Mouse (Mus musculus) CH12.LX (cell line): ENCODE data around the gene Bmp7. TPM values are rescaled to one million over a fixed set of nuclear protein-coding genes. Genes with fewer than 3 reads are reported as not detected.

Experiments
- DNase-seq: peaks from one replicate; pipeline ENCODE4 v3.0.0-alpha.2; 2013; ENCODE audit errors: extremely low read depth
- H3K27ac ChIP-seq: 2 replicates; pipeline ENCODE4 v1.5.1; 2012; ENCODE audit warnings: low read depth, mild to moderate bottlenecking, control low read depth, moderate library complexity; ENCODE audit not compliant: insufficient read depth
- H3K27me3 ChIP-seq: replicated peaks from 2 replicates; pipeline ENCODE3; 2012; ENCODE audit warnings: inconsistent platforms
- H3K36me3 ChIP-seq, 2 experiments: replicated peaks in 1 of 2; 2 replicates each; pipeline versions ENCODE3 to v1.6.1; 2012; ENCODE audit warnings: inconsistent platforms in 1 of 2, low read length in 1 of 2, mild to moderate bottlenecking in 1 of 2, mixed read lengths in 1 of 2, moderate library complexity in 1 of 2; ENCODE audit not compliant: control insufficient read depth in 1 of 2, insufficient read depth in 1 of 2
- H3K4me1 ChIP-seq, 2 experiments: 2 replicates each; pipeline ENCODE4 v1.6.1; 2012; ENCODE audit warnings: inconsistent platforms in 1 of 2, moderate library complexity in 1 of 2; ENCODE audit not compliant: insufficient read depth in 2 of 2, control insufficient read depth in 1 of 2
- H3K4me2 ChIP-seq: 2 replicates; pipeline ENCODE4 v1.6.1; 2012; ENCODE audit warnings: low read depth, mild to moderate bottlenecking, control low read depth; ENCODE audit not compliant: poor library complexity, insufficient read depth, severe bottlenecking
- H3K4me3 ChIP-seq, 3 experiments: fragments of 150-350 bp in 1 of 3; sonication (generic) in 1 of 3; replicated peaks in 1 of 3; 2 replicates each; pipeline versions ENCODE3 to v1.5.1; 2011 to 2012; ENCODE audit warnings: low read depth in 2 of 3, low read length in 2 of 3, mild to moderate bottlenecking in 2 of 3, moderate library complexity in 2 of 3, control low read depth in 1 of 3, improper control_type of control experiment in 1 of 3, inconsistent platforms in 1 of 3, mixed read lengths in 1 of 3; ENCODE audit not compliant: poor library complexity in 1 of 3
- H3K79me2 ChIP-seq: replicated peaks from 2 replicates; pipeline ENCODE4 v1.6.1; 2012; ENCODE audit warnings: mild to moderate bottlenecking, moderate library complexity; ENCODE audit not compliant: control insufficient read depth, poor library complexity, insufficient read depth, severe bottlenecking; ENCODE audit errors: extremely low read depth
- H3K9ac ChIP-seq: 2 replicates; pipeline ENCODE4 v1.6.1; 2012; ENCODE audit warnings: low read depth, mild to moderate bottlenecking, control low read depth, moderate library complexity; ENCODE audit not compliant: insufficient read depth
- H3K9me3 ChIP-seq: replicated peaks from 2 replicates; pipeline ENCODE3; 2012; ENCODE audit warnings: low read length, inconsistent platforms, mixed read lengths
- CHD1 ChIP-seq: IDR thresholded peaks from 2 replicates; pipeline ENCODE4 v1.6.1; 2012; ENCODE audit warnings: low read depth, low read length, improper control_type of control experiment, inconsistent platforms
- CTCF ChIP-seq, 2 experiments: IDR thresholded peaks in 1 of 2; conservative IDR thresholded peaks in 1 of 2; 2 replicates each; pipeline ENCODE4 v1.5.1; 2011 to 2012; ENCODE audit warnings: low read depth in 2 of 2, low read length in 2 of 2, improper control_type of control experiment in 1 of 2, inconsistent platforms in 1 of 2, mild to moderate bottlenecking in 1 of 2, moderate library complexity in 1 of 2
- ELF1 ChIP-seq: IDR thresholded peaks from 2 replicates; pipeline ENCODE4 v1.6.1; 2014; ENCODE audit warnings: low read depth, mild to moderate bottlenecking, inconsistent platforms, low read length, improper control_type of control experiment
- ETS1 ChIP-seq: conservative IDR thresholded peaks from 2 replicates; pipeline ENCODE4 v1.6.1; 2012; ENCODE audit warnings: low read depth, mild to moderate bottlenecking, inconsistent platforms, low read length, improper control_type of control experiment, moderate library complexity
- GABPA ChIP-seq: IDR thresholded peaks from 2 replicates; pipeline ENCODE4 v1.6.1; 2012; ENCODE audit warnings: low read depth, low read length, improper control_type of control experiment, inconsistent platforms; ENCODE audit not compliant: insufficient replicate concordance
- HCFC1 ChIP-seq: IDR thresholded peaks from 2 replicates; pipeline ENCODE4 v1.6.1; 2012; ENCODE audit warnings: low read depth, mild to moderate bottlenecking, inconsistent platforms, low read length, improper control_type of control experiment
- IRF4 ChIP-seq: IDR thresholded peaks from 2 replicates; pipeline ENCODE4 v1.6.1; 2014; ENCODE audit warnings: low read depth, mild to moderate bottlenecking, inconsistent platforms, low read length, improper control_type of control experiment
- JUND ChIP-seq: conservative IDR thresholded peaks from 2 replicates; pipeline ENCODE4 v1.6.1; 2011; ENCODE audit warnings: low read depth, low read length, improper control_type of control experiment
- KAT2A ChIP-seq: IDR thresholded peaks from 2 replicates; pipeline ENCODE4 v1.6.1; 2012; ENCODE audit warnings: low read length, improper control_type of control experiment, inconsistent platforms; ENCODE audit not compliant: insufficient replicate concordance
- MAX ChIP-seq: IDR thresholded peaks from 2 replicates; pipeline ENCODE4 v1.6.1; 2011; ENCODE audit warnings: low read length, improper control_type of control experiment
- MEF2A ChIP-seq: IDR thresholded peaks from 2 replicates; pipeline ENCODE4 v1.6.1; 2014; ENCODE audit warnings: low read depth, mild to moderate bottlenecking, inconsistent platforms, low read length, improper control_type of control experiment, borderline replicate concordance
- MXI1 ChIP-seq: IDR thresholded peaks from 2 replicates; pipeline ENCODE4 v1.6.1; 2011; ENCODE audit warnings: mild to moderate bottlenecking, low read depth, low read length, improper control_type of control experiment
- MYC ChIP-seq: IDR thresholded peaks from 2 replicates; pipeline ENCODE4 v1.6.1; 2011; ENCODE audit warnings: low read depth, mild to moderate bottlenecking, improper control_type of control experiment, low read length
- NELFE ChIP-seq: IDR thresholded peaks from 2 replicates; pipeline ENCODE4 v1.6.1; 2011; ENCODE audit warnings: low read depth, low read length, improper control_type of control experiment
- PAX5 ChIP-seq: IDR thresholded peaks from 2 replicates; pipeline ENCODE4 v1.6.1; 2012; ENCODE audit warnings: low read length, inconsistent platforms, mixed read lengths
- POLR2A ChIP-seq: IDR thresholded peaks from 2 replicates; pipeline ENCODE4 v1.6.1; 2011; ENCODE audit warnings: low read depth, mild to moderate bottlenecking, improper control_type of control experiment, low read length
- POLR2AphosphoS2 ChIP-seq: IDR thresholded peaks from 2 replicates; pipeline ENCODE4 v1.6.1; 2011; ENCODE audit warnings: low read depth, low read length, improper control_type of control experiment
- RCOR1 ChIP-seq: conservative IDR thresholded peaks from 2 replicates; pipeline ENCODE4 v1.6.1; 2012; ENCODE audit warnings: low read depth, mild to moderate bottlenecking, inconsistent platforms, low read length, improper control_type of control experiment
- SMC3 ChIP-seq: IDR thresholded peaks from 2 replicates; pipeline ENCODE4 v1.6.1; 2011; ENCODE audit warnings: low read depth, low read length, improper control_type of control experiment
- TCF12 ChIP-seq: IDR thresholded peaks from 2 replicates; pipeline ENCODE4 v1.6.1; 2014; ENCODE audit warnings: low read depth, mild to moderate bottlenecking, inconsistent platforms, low read length, improper control_type of control experiment
- UBTF ChIP-seq: IDR thresholded peaks from 2 replicates; pipeline ENCODE4 v1.6.1; 2012; ENCODE audit warnings: low read depth, mild to moderate bottlenecking, inconsistent platforms, low read length, improper control_type of control experiment, moderate library complexity
- USF2 ChIP-seq: conservative IDR thresholded peaks from 2 replicates; pipeline ENCODE4 v1.6.1; 2011; ENCODE audit warnings: low read depth, low read length, improper control_type of control experiment
- ZKSCAN1 ChIP-seq: IDR thresholded peaks from 2 replicates; pipeline ENCODE4 v1.6.1; 2012; ENCODE audit warnings: low read depth, inconsistent platforms, low read length, improper control_type of control experiment, borderline replicate concordance
- ZMIZ1 ChIP-seq: IDR thresholded peaks from 2 replicates; pipeline ENCODE4 v1.6.1; 2012; ENCODE audit warnings: low read depth, mild to moderate bottlenecking, inconsistent platforms, low read length, improper control_type of control experiment
- ZNF384 ChIP-seq: IDR thresholded peaks from 2 replicates; pipeline ENCODE4 v1.6.1; 2012; ENCODE audit warnings: low read depth, low read length, improper control_type of control experiment, inconsistent platforms
- dilution Hi-C: fragments of 300-500 bp; cut with MboI; formaldehyde crosslinking; loops from 2 replicates; pipeline ENCODE4 v1.14.3; 2020; ENCODE audit warnings: low sequenced_read_pairs; ENCODE audit not compliant: extremely low pct_unique_long_range_greater_than_20kb, extremely low pct_ligation_motif_present
- in situ Hi-C: fragments of 300-500 bp; cut with MboI; formaldehyde crosslinking; loops from 3 replicates; pipeline ENCODE4 v1.14.3; 2019; ENCODE audit warnings: low sequenced_read_pairs, low pct_ligation_motif_present, low pct_unique_long_range_greater_than_20kb, mixed read lengths
- polyA plus RNA-seq: library from polyadenylated mRNA; unstranded; fragments of >175 nt; gene quantifications from 2 replicates; pipeline ENCODE4 v1.2.1, GENCODE M21; 2012; ENCODE audit warnings: low read depth; ENCODE audit not compliant: insufficient read length
- total RNA-seq, 2 experiments: library from RNA; depleted of rRNA; stranded (reverse); fragments of 300-350 nt in 1 of 2; fragments of >200 nt in 1 of 2; gene quantifications; 2 replicates each; pipeline ENCODE4 v1.2.3; 2012 to 2014

Gene Bmp7
- total and polyA plus RNA-seq, 3 experiments, result 0.16 to 0.51 (median 0.47) TPM

- TF ChIP-seq ZMIZ1, result no peak
- no peak for TF ChIP-seq MAX
- TF ChIP-seq SMC3, result no peak
- no peak for TF ChIP-seq JUND
- TF ChIP-seq CHD1, result no peak
- TF ChIP-seq GABPA, result no peak
- TF ChIP-seq ZKSCAN1, result no peak
- no peak for TF ChIP-seq NELFE
- no peak for TF ChIP-seq UBTF
- no peak for TF ChIP-seq PAX5
- no peak for TF ChIP-seq CTCF (conservative IDR thresholded peaks at IDR 0.05 in 1 of 2, IDR thresholded peaks at IDR 0.05 in 1 of 2; ENCODE audit: low read depth in 2 of 2, low read length in 2 of 2)
- no peak for TF ChIP-seq MYC
- no peak for TF ChIP-seq HCFC1
- no peak for TF ChIP-seq IRF4
- no peak for TF ChIP-seq RCOR1
- no peak for TF ChIP-seq MEF2A
- no peak for TF ChIP-seq POLR2AphosphoS2
- TF ChIP-seq ZNF384, result no peak
- Histone ChIP-seq H3K27me3 (peaks cover 2% of the 10 kb centered on the region), H3K9ac (no peak overlapping the region), H3K27ac (no peak overlapping the region), H3K4me1 (peaks cover 11 to 40% of the 10 kb centered on the region in 2 experiments), H3K79me2 (no peaks in the 10 kb centered on the region), H3K4me3 (no peak overlapping the region), H3K4me2 (no peak overlapping the region), H3K36me3 (no peaks in the 10 kb centered on the region), H3K9me3 (peaks cover 4% of the 10 kb centered on the region)
- dilution Hi-C loops, result no loop called here
- no peak for DNase-seq
- in situ Hi-C loops, result no loop called here
Observed at GRCm38 (mm10) chr2:172975159-172975558, 35.0 kb upstream of the Bmp7 start.

- DNase-seq, result no peak
- H3K9me3 ChIP-seq, result peaks cover 1% of the 10 kb centered on the region
- peaks cover 2% of the 10 kb centered on the region for H3K27me3 ChIP-seq
- no peak overlapping the region for H3K4me2 ChIP-seq
- no peak overlapping the region for H3K27ac ChIP-seq
- H3K4me3 ChIP-seq, result no peak overlapping the region
- peaks cover 11 to 40% of the 10 kb centered on the region in 2 experiments for H3K4me1 ChIP-seq
- no peaks in the 10 kb centered on the region for H3K79me2 ChIP-seq
- in situ Hi-C loops (no loop called here), dilution Hi-C loops (no loop called here)
- no peak for TF ChIP-seq MEF2A
- TF ChIP-seq UBTF, result no peak
- TF ChIP-seq NELFE, result no peak
- TF ChIP-seq ELF1, result no peak
- no peak for TF ChIP-seq IRF4
- TF ChIP-seq POLR2A, result no peak
- TF ChIP-seq USF2, result no peak
- no peak for TF ChIP-seq KAT2A
- TF ChIP-seq HCFC1, result no peak
- TF ChIP-seq ETS1, result no peak
- no peak for TF ChIP-seq TCF12
- no peak for TF ChIP-seq MXI1
- H3K36me3 ChIP-seq, result no peaks in the 10 kb centered on the region
- H3K9ac ChIP-seq, result no peak overlapping the region
Observed at GRCm38 (mm10) chr2:172974701-172975100, 34.6 kb upstream of the Bmp7 start.
